45 mouse cellular contexts compared by ENCODE assay signal in genomic region chr7:63949176-63949575, GRCm38 (mm10). TPM values are rescaled to one million over a fixed set of nuclear protein-coding genes. Genes with fewer than 3 reads are reported as not detected.
"Had no signal": no experiment of that assay in that cellular context is flagged by ENCODE, and none has a peak within 500 bp of the region (broad histone marks: within the 10 kb centered on the region; RNA-seq: fewer than 3 reads in every experiment).

No protein-coding gene starts in this region.

- H3K9ac ChIP-seq: limb, embryonic 12.5 days; limb, embryonic 13.5 days; limb, embryonic 15.5 days; liver, embryonic 12.5 days; liver, embryonic 13.5 days; liver, embryonic 14.5 days; liver, embryonic 15.5 days; liver, postnatal 0 days; lung, embryonic 14.5 days; lung, embryonic 15.5 days; midbrain, embryonic 12.5 days; midbrain, embryonic 13.5 days; midbrain, embryonic 15.5 days had no signal

- DNase-seq: left cerebral cortex, postnatal 4 days; liver; liver, embryonic 13.5 days; liver, postnatal 0 days; lung, adult 18-20 months; lung, adult 2 months; lung, embryonic 14.5 days; lung, postnatal 10 days; lung, postnatal 14 days; lung, postnatal 36 days; lung, postnatal 4 days; midbrain, embryonic 14.5 days had no signal

- H3K27me3 ChIP-seq: limb, embryonic 12.5 days; limb, embryonic 13.5 days; limb, embryonic 15.5 days; liver, embryonic 12.5 days; liver, embryonic 13.5 days; liver, embryonic 15.5 days; lung, embryonic 15.5 days; midbrain, embryonic 12.5 days; midbrain, embryonic 13.5 days; midbrain, embryonic 15.5 days had no signal

- H3K4me3 ChIP-seq: left cerebral cortex, adult 2 months; limb, embryonic 10.5 days; limb, embryonic 12.5 days; limb, embryonic 13.5 days; limb, embryonic 15.5 days; liver, embryonic 12.5 days; liver, embryonic 13.5 days; liver, embryonic 15.5 days; lung, embryonic 15.5 days; megakaryocyte, embryonic 14.5 days; midbrain, embryonic 10.5 days; midbrain, embryonic 12.5 days; midbrain, embryonic 13.5 days; midbrain, embryonic 15.5 days; myocyte had no signal

- H3K36me3 ChIP-seq: limb, embryonic 10.5 days; limb, embryonic 12.5 days; limb, embryonic 13.5 days; limb, embryonic 15.5 days; liver, embryonic 12.5 days; liver, embryonic 13.5 days; liver, embryonic 15.5 days; lung, embryonic 15.5 days; midbrain, embryonic 10.5 days; midbrain, embryonic 12.5 days; midbrain, embryonic 13.5 days; midbrain, embryonic 15.5 days had no signal

- H3K4me1 ChIP-seq: limb, embryonic 10.5 days; limb, embryonic 12.5 days; limb, embryonic 13.5 days; limb, embryonic 15.5 days; lung, embryonic 15.5 days had no signal

- H3K9me3 ChIP-seq: limb, embryonic 10.5 days; limb, embryonic 12.5 days; limb, embryonic 13.5 days; limb, embryonic 15.5 days; liver, embryonic 12.5 days; liver, embryonic 13.5 days; liver, embryonic 15.5 days; lung, embryonic 15.5 days; megakaryocyte, embryonic 14.5 days; midbrain, embryonic 10.5 days; midbrain, embryonic 12.5 days; midbrain, embryonic 13.5 days; midbrain, embryonic 15.5 days had no signal

- H3K27ac ChIP-seq: left cerebral cortex, adult 2 months; limb, embryonic 10.5 days; limb, embryonic 12.5 days; limb, embryonic 13.5 days; limb, embryonic 15.5 days; liver, embryonic 12.5 days; liver, embryonic 13.5 days; liver, embryonic 14.5 days; liver, embryonic 15.5 days; lung, embryonic 15.5 days; macrophage; midbrain, embryonic 10.5 days; midbrain, embryonic 12.5 days; midbrain, embryonic 13.5 days; midbrain, embryonic 15.5 days had no signal

RNA-seq across cellular contexts. Expression of gene E030018B13Rik, which starts 32.5 kb away (rescaled TPM):
- total RNA-seq: left cerebral cortex, adult 2 months; left cerebral cortex, adult 8-10 months; left cerebral cortex, postnatal 10 days; left cerebral cortex, postnatal 14 days; left cerebral cortex, postnatal 25 days; left cerebral cortex, postnatal 36 days; left cerebral cortex, postnatal 4 days; megakaryocyte progenitor cell, adult 5-6 weeks; megakaryocyte, adult 5-6 weeks; megakaryocyte-erythroid progenitor cell, adult 5-6 weeks; midbrain, postnatal 0 days; monocyte, adult 5-6 weeks had no signal
- polyA plus RNA-seq: limb, embryonic 10.5 days; limb, embryonic 11.5 days; limb, embryonic 12.5 days; limb, embryonic 14.5 days; limb, embryonic 15.5 days; liver, adult 2 months; liver, embryonic 11.5 days; liver, embryonic 12.5 days; liver, embryonic 13.5 days; liver, embryonic 14.5 days; liver, embryonic 15.5 days; liver, embryonic 16.5 days; lung, adult 2 months; lung, embryonic 16.5 days; macrophage; midbrain, embryonic 10.5 days; midbrain, embryonic 12.5 days; midbrain, embryonic 14.5 days; midbrain, embryonic 16.5 days; midbrain, postnatal 0 days had no signal
